Mouse (Mus musculus) liver, embryonic 16.5 days (tissue): ENCODE measurements around the gene Fam89a. TPM values are rescaled to one million over a fixed set of nuclear protein-coding genes. Genes with fewer than 3 reads are reported as not detected.

Experiments used
- ATAC-seq: fragments of 200-750 bp; cut with Nextera tagmentation; 2 replicates; pipeline ENCODE4 v1.8.0; 2017; ENCODE audit warnings: low read depth, mild to moderate bottlenecking, moderate number of reproducible peaks, moderate library complexity
- H3K27ac ChIP-seq: fragments of 300-500 bp; sonication (generic); 2 replicates; pipeline ENCODE4 v1.5.1; 2014; ENCODE audit warnings: mild to moderate bottlenecking, low read length
- H3K27me3 ChIP-seq: fragments of 300-500 bp; sonication (generic); 2 replicates; pipeline ENCODE4 v1.6.1; 2014; ENCODE audit warnings: low read depth, low read length, mixed read lengths; ENCODE audit not compliant: control insufficient read depth, insufficient read depth
- H3K36me3 ChIP-seq: fragments of 300-500 bp; sonication (generic); 2 replicates; pipeline ENCODE4 v1.6.1; 2014; ENCODE audit warnings: mild to moderate bottlenecking; ENCODE audit not compliant: control insufficient read depth, insufficient read depth
- H3K4me1 ChIP-seq: fragments of 300-500 bp; sonication (generic); 2 replicates; pipeline ENCODE4 v1.6.1; 2014; ENCODE audit warnings: low read depth, low read length, mixed read lengths; ENCODE audit not compliant: control insufficient read depth
- H3K4me2 ChIP-seq: fragments of 300-500 bp; sonication (generic); 2 replicates; pipeline ENCODE4 v1.6.1; 2014; ENCODE audit warnings: low read depth, low read length, mixed read lengths
- H3K4me3 ChIP-seq: fragments of 300-500 bp; sonication (generic); 2 replicates; pipeline ENCODE4 v1.5.1; 2014; ENCODE audit warnings: low read depth, mild to moderate bottlenecking, low read length
- H3K9ac ChIP-seq: fragments of 300-500 bp; sonication (generic); 2 replicates; pipeline ENCODE4 v1.6.1; 2014; ENCODE audit warnings: low read depth, low read length
- H3K9me3 ChIP-seq: fragments of 300-500 bp; sonication (generic); replicated peaks from 2 replicates; pipeline ENCODE4 v1.6.1; 2016; ENCODE audit warnings: low read length; ENCODE audit not compliant: control insufficient read depth
- WGBS: fragments of 180-500 bp; shearing (Covaris S2); extraction: QIAGEN DNeasy Blood & Tissue Kit; methylation state at CpG from one replicate; pipeline ENCODE4 v1.1.7; 2014; ENCODE audit not compliant: insufficient replicate concordance; 5-methylcytosine and 5-hydroxymethylcytosine counted together
- polyA plus RNA-seq: library from polyadenylated mRNA; unstranded; fragments of >200 nt; fragmentation: Nextera tagmentation; extraction: Ambion mirVana; gene quantifications from 2 replicates; pipeline ENCODE4 v1.2.1, GENCODE M21; 2015

The Fam89a gene
- polyA plus RNA-seq, 1 experiment from 2014 or later = 2.3 TPM

GRCm38 (mm10) chr8:124739268-124739667 lies 12.4 kb downstream of the Fam89a start:
- Histone ChIP-seq H3K9ac (no peak overlapping the region), H3K4me2 (no peak overlapping the region), H3K4me1 (no peaks in the 10 kb centered on the region), H3K36me3 (no peaks in the 10 kb centered on the region; the same call in 1 of the 2 replicates), H3K4me3 (no peak overlapping the region), H3K27me3 (no peaks in the 10 kb centered on the region), H3K9me3 (no peaks in the 10 kb centered on the region), H3K27ac (no peak overlapping the region)
- WGBS = 68% methylated on average over 1 of the region's 1 CpGs
- no peak for ATAC-seq

GRCm38 (mm10) chr8:124735371-124735911 lies 16.2 kb downstream of the Fam89a start:
- peaks cover 4% of the 10 kb centered on the region; the same call in 1 of the 2 replicates for H3K36me3 ChIP-seq
- H3K9ac ChIP-seq = no peak overlapping the region
- ATAC-seq = no peak
- no peaks in the 10 kb centered on the region for H3K4me1 ChIP-seq
- no peak overlapping the region for H3K27ac ChIP-seq
- H3K9me3 ChIP-seq = no peaks in the 10 kb centered on the region
- WGBS = 63% methylated on average over 3 of the region's 3 CpGs
- H3K4me3 ChIP-seq = no peak overlapping the region
- H3K4me2 ChIP-seq = no peak overlapping the region
- H3K27me3 ChIP-seq = no peaks in the 10 kb centered on the region

DNA sequence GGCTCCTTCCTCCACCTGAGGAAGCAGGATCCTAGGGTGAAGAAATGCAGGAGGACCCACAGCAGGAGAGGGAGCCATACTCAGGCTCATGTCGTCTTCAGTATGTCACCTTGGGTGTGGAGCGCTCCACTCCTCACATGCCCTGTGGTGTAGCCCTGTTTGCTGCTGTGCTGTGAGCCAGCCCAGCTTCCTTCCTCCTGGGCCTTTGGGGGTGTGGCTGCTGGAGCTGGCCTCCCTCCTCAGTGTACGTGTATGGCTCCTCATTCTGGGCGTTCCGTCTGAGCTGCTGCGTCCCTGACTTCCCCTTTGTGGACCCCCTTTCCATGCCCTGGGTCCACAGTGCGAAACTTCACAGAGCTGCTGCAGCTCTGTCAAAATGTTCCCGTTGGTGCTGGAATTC lies 18.8 kb downstream of the Fam89a start:
- no peak overlapping the region for H3K27ac ChIP-seq
- H3K36me3 ChIP-seq = peaks cover 4% of the 10 kb centered on the region; the same call in 1 of the 2 replicates
- H3K9me3 ChIP-seq = no peaks in the 10 kb centered on the region
- H3K4me2 ChIP-seq = no peak overlapping the region
- no peaks in the 10 kb centered on the region for H3K27me3 ChIP-seq
- peak; percentile 37; the same call in 1 of the 2 replicates for ATAC-seq
- H3K4me1 ChIP-seq = no peaks in the 10 kb centered on the region
- no peak overlapping the region for H3K4me3 ChIP-seq
- 46% methylated on average over 8 of the region's 8 CpGs for WGBS
- no peak overlapping the region for H3K9ac ChIP-seq

DNA sequence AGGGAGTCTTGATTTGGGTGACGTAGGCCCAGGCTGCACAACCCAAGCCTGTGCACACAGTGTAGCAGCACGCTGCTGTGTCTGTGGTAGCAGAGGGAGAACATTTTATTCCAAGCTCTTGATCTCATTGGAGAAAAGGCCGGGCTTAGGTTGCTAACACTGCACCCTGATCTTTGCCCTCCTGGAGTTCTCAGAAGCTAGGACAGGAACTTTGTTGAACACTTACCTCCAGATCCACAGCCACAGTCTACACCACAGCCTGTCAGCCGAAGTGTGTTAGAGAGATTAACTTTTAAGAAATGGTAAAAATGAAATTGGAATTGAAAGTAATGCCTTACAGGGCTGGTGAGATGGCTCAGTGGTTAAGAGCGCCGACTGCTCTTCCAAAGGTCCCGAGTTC lies 27.3 kb downstream of the Fam89a start:
- Histone ChIP-seq H3K4me3 (no peak overlapping the region), H3K9ac (no peak overlapping the region), H3K27ac (no peak overlapping the region), H3K4me2 (no peak overlapping the region), H3K4me1 (peaks cover 23% of the 10 kb centered on the region), H3K27me3 (no peaks in the 10 kb centered on the region), H3K36me3 (no peaks in the 10 kb centered on the region), H3K9me3 (no peaks in the 10 kb centered on the region)
- ATAC-seq = no peak
- WGBS = 75% methylated on average over 7 of the region's 7 CpGs

DNA sequence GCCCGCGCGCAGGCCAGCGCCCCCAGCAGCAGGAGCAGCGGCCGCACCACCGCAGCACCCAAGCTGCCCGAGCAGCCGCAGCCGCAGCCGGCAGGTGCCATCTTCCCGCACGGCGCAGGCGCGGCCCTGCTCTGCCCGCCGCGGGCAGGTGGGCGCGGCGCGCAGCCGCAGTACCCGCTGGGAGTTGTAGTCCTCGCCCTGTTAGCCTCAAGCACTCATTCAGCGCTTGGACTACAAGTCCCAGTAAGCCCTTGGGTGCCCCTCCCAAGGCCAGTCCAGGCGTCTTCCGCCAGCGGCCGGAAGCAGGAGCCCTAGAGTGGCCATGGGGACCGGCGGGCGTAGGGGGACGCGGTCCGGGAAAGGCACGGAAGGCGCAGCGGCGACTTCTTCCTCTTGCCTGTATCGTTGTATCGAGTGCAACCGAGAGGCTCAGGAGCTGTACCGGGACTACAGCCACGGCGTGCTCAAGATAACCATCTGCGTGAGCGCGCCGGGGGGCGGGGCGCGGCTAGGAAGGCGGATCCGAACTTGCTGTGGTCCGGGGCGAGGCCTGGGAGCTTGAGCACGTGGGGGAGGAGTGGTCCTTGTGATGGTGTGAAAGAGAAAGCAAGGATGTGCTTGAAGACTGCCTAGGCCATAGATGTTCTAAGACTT lies 29.6 kb downstream of the Fam89a start, which contains the start of the genes Ttc13 and Arv1:
Ttc13 (minus strand) TSS at position 122 of the 654 bp plus-strand sequence.
Arv1 (plus strand) TSS at position 278 of the 654 bp plus-strand sequence.
- Histone ChIP-seq H3K27ac (peak within 1 kb of the TSS; percentile 77), H3K4me3 (peak within 1 kb of the TSS; percentile 95), H3K9ac (peak within 1 kb of the TSS; percentile 89), H3K4me1 (peaks cover 23% of the 10 kb centered on the region), H3K36me3 (no peaks in the 10 kb centered on the region), H3K27me3 (no peaks in the 10 kb centered on the region), H3K9me3 (no peaks in the 10 kb centered on the region), H3K4me2 (peak within 1 kb of the TSS; percentile 94)
- WGBS = under 1% methylated on average over 59 of the region's 59 CpGs
- ATAC-seq = peak; percentile 100

- Histone ChIP-seq H3K27ac (0 out of 2 replicates have a peak overlapping the region, but pooled peaks have one; percentile 14), H3K4me2 (peak overlapping the region; percentile 89), H3K36me3 (no peaks in the 10 kb centered on the region), H3K9ac (peak overlapping the region; percentile 89), H3K4me3 (peak overlapping the region; percentile 95), H3K27me3 (no peaks in the 10 kb centered on the region), H3K4me1 (peaks cover 23% of the 10 kb centered on the region), H3K9me3 (no peaks in the 10 kb centered on the region)
- 2% methylated on average over 31 of the region's 31 CpGs for WGBS
- peak; percentile 19 for ATAC-seq
Measured at GRCm38 (mm10) chr8:124720938-124721861, 30.4 kb downstream of the Fam89a start.

DNA sequence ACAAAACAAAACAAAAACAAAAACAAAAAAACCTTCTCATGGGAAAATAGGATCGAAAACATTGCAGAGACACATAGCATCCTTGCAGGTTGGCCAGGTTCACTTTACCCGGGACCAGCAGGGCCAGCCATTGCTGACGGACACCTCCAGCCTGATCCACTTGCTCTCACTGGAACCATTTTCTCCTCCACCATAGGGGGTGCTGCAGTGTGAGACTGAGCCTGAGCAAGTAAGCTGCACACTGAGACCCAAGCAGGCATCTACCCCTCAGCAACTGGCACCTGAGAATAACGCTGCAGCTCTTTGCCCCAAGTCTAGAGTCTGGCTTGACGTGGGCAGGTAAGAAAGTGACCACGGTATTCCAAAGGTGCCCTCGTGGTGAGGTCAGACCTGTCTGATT lies 31.5 kb downstream of the Fam89a start:
- H3K36me3 ChIP-seq = no peaks in the 10 kb centered on the region
- no peak overlapping the region for H3K27ac ChIP-seq
- H3K4me2 ChIP-seq = no peak overlapping the region
- no peaks in the 10 kb centered on the region for H3K9me3 ChIP-seq
- 76% methylated on average over 7 of the region's 7 CpGs for WGBS
- H3K27me3 ChIP-seq = no peaks in the 10 kb centered on the region
- no peak overlapping the region for H3K4me3 ChIP-seq
- H3K9ac ChIP-seq = no peak overlapping the region
- H3K4me1 ChIP-seq = peaks cover 23% of the 10 kb centered on the region
- no peak for ATAC-seq

GRCm38 (mm10) chr8:124715736-124716135 lies 35.9 kb downstream of the Fam89a start:
- Histone ChIP-seq H3K36me3 (peaks cover 12% of the 10 kb centered on the region), H3K4me1 (peaks cover 7% of the 10 kb centered on the region), H3K4me2 (no peak overlapping the region), H3K4me3 (no peak overlapping the region), H3K27me3 (no peaks in the 10 kb centered on the region), H3K9ac (no peak overlapping the region), H3K9me3 (no peaks in the 10 kb centered on the region), H3K27ac (no peak overlapping the region)
- 73% methylated on average over 8 of the region's 8 CpGs for WGBS
- ATAC-seq = no peak
